Mouse (Mus musculus): ENCODE results near the gene Kcnmb2.

GRCm38 (mm10) chr3:32189956-32190355, 287.6 kb downstream of the Kcnmb2 start:
- no peak for TF ChIP-seq CTCF (IDR thresholded peaks at IDR 0.05; ENCODE audit: borderline replicate concordance, insufficient read depth, low read depth, low read length)
- TF ChIP-seq POLR2A (IDR thresholded peaks at IDR 0.05; ENCODE audit: borderline replicate concordance, insufficient read depth, low read length), result no peak

All from cerebellum, adult 2 months (tissue).